Mouse (Mus musculus): ENCODE data around the gene Cfap36. TPM values are rescaled to one million over a fixed set of nuclear protein-coding genes. Genes with fewer than 3 reads are reported as not detected.

Cfap36 gene
- 23.1 TPM for polyA plus RNA-seq (2014; fragmentation: Illumina TruSeq; extraction: RNeasy Lipid Tissue Mini Kit (QIAGEN cat#74804); ENCODE audit: low read depth, low replicate concordance)

GRCm38 (mm10) chr11:29246883-29247650 lies at the start of gene Cfap36:
Gene Cfap36 (minus strand): TSS chr11:29247409.

DNA sequence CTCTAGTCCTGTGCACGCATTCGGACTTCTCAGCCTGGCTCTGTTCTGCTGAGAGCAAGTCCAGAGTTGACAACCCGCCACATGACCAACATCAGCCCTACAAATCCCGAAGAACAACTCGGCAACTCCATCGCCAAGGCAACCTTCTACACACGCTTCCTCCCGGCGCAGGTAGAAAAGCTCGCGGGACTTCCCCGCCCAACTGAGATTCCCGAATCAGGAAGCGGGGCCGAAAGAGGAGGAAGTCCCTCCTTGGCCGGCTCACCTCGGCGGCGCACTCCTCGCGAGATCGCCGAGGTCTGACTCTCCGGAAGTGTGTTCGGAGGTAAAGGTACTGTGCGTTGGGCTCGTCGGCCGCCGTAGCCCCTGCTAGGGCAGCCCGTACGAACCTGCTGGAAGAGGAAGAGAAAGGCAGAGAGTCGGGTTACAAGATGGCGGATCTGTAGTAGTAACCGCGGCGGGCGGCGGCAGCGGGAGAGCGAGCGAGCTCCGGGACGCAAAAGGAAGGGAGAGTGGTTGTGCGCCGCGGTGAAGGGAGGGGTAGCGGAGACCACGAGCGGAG lies 74.6 kb downstream of the Cfap36 start, which contains the start of gene Ppp4r3b:
TSS of gene Ppp4r3b (plus strand) at position 328 of the 562 bp plus-strand sequence.

Other genes with a start within 250 kb of the Cfap36 start
- gene Pnpt1, start 116.7 kb downstream of the Cfap36 start, polyA plus RNA-seq (2014; fragmentation: Illumina TruSeq; extraction: RNeasy Lipid Tissue Mini Kit (QIAGEN cat#74804); ENCODE audit: low read depth, low replicate concordance): 25.9 TPM
- 19.2 TPM for gene Ppp4r3b, start 74.5 kb downstream of the Cfap36 start, polyA plus RNA-seq (2014; fragmentation: Illumina TruSeq; extraction: RNeasy Lipid Tissue Mini Kit (QIAGEN cat#74804); ENCODE audit: low read depth, low replicate concordance)
- 3.5 TPM for gene Ccdc88a, start 126.2 kb upstream of the Cfap36 start, polyA plus RNA-seq (2014; fragmentation: Illumina TruSeq; extraction: RNeasy Lipid Tissue Mini Kit (QIAGEN cat#74804); ENCODE audit: low read depth, low replicate concordance)

All from heart, adult 10 weeks (tissue).